Mouse (Mus musculus) heart, embryonic 14.5 days (tissue): ENCODE results near the gene Ifnz. TPM values are rescaled to one million over a fixed set of nuclear protein-coding genes. Genes with fewer than 3 reads are reported as not detected.
A peak's percentile ranks its signal among the peaks of the same experiment; 100 is the strongest.
"Not testable (repeated sequence)": the region's sequence is repeated elsewhere in the genome, so short reads cannot be mapped to it uniquely, and the experiment has no call there.

Experiments
- ATAC-seq: fragments of 200-750 bp; cut with Nextera tagmentation; 2 replicates; pipeline ENCODE4 v1.8.0; 2017; ENCODE audit warnings: low read depth, moderate TSS enrichment; ENCODE audit not compliant: insufficient number of reproducible peaks, insufficient read depth, low FRiP score
- H3K27ac ChIP-seq, 2 experiments: fragments of 200-500 bp in 1 of 2; fragments of 300-500 bp in 1 of 2; sonication (generic) in 1 of 2; replicated peaks in 1 of 2; 2 replicates each; pipeline ENCODE4 v1.5.1; 2012 to 2014; ENCODE audit warnings: low read depth in 2 of 2, low read length in 2 of 2, control low read depth in 1 of 2, mild to moderate bottlenecking in 1 of 2, mixed read lengths in 1 of 2; ENCODE audit not compliant: control insufficient read depth in 1 of 2, insufficient read depth in 1 of 2
- H3K27me3 ChIP-seq: fragments of 300-500 bp; sonication (generic); 2 replicates; pipeline ENCODE4 v1.6.1; 2014; ENCODE audit warnings: mild to moderate bottlenecking, low read length, control low read depth; ENCODE audit not compliant: control insufficient read depth, insufficient read depth
- H3K36me3 ChIP-seq: fragments of 300-500 bp; sonication (generic); 2 replicates; pipeline ENCODE4 v1.6.1; 2014; ENCODE audit warnings: mild to moderate bottlenecking, control low read depth, low read length, mixed read lengths; ENCODE audit not compliant: control insufficient read depth, insufficient read depth
- H3K4me1 ChIP-seq, 2 experiments: fragments of 200-500 bp in 1 of 2; fragments of 300-500 bp in 1 of 2; sonication (generic) in 1 of 2; 2 replicates each; pipeline ENCODE4 v1.6.1; 2012 to 2014; ENCODE audit warnings: low read length in 2 of 2, control low read depth in 1 of 2, mixed read lengths in 1 of 2; ENCODE audit not compliant: control insufficient read depth in 2 of 2, insufficient read depth in 2 of 2
- H3K4me2 ChIP-seq: fragments of 300-500 bp; sonication (generic); 2 replicates; pipeline ENCODE4 v1.6.1; 2014; ENCODE audit warnings: mild to moderate bottlenecking, low read length
- H3K4me3 ChIP-seq, 2 experiments: fragments of 200-500 bp in 1 of 2; fragments of 300-500 bp in 1 of 2; sonication (generic) in 1 of 2; 2 replicates each; pipeline ENCODE4 v1.5.1; 2012 to 2014; ENCODE audit warnings: low read length in 2 of 2, mild to moderate bottlenecking in 2 of 2, control low read depth in 1 of 2, low read depth in 1 of 2, moderate library complexity in 1 of 2; ENCODE audit not compliant: control insufficient read depth in 1 of 2, insufficient read depth in 1 of 2
- H3K9ac ChIP-seq: fragments of 300-500 bp; sonication (generic); 2 replicates; pipeline ENCODE4 v1.6.1; 2014; ENCODE audit warnings: mild to moderate bottlenecking, low read length
- H3K9me3 ChIP-seq: fragments of 300-500 bp; sonication (generic); 2 replicates; pipeline ENCODE4 v1.6.1; 2016; ENCODE audit warnings: low read length, control low read depth; ENCODE audit not compliant: control insufficient read depth
- WGBS: fragments of 180-500 bp; shearing (Covaris S2); extraction: QIAGEN DNeasy Blood & Tissue Kit; methylation state at CpG from one replicate; pipeline ENCODE4 v1.1.7; 2014; 5-methylcytosine and 5-hydroxymethylcytosine counted together
- polyA plus RNA-seq: library from polyadenylated mRNA; unstranded; fragments of >200 nt; fragmentation: Nextera tagmentation; extraction: Ambion mirVana; gene quantifications from 2 replicates; pipeline ENCODE4 v1.2.1, GENCODE M21; 2014

The Ifnz gene
- not detected in 2 replicates for polyA plus RNA-seq

GRCm38 (mm10) chr4:88781831-88782230 lies at the start of gene Ifnz:
Gene Ifnz (plus strand): TSS chr4:88782131.
- Histone ChIP-seq H3K27ac (peak within 1 kb of the TSS; percentile 33 to 85; a peak in 2 of 4 replicates), H3K4me3 (peak within 1 kb of the TSS in 1 of 2 experiments; percentile 43; a peak in 2 of 4 replicates), H3K4me2 (peak within 1 kb of the TSS; percentile 52)
- not testable (repeated sequence) for H3K27me3 ChIP-seq, H3K9me3 ChIP-seq, H3K4me1 ChIP-seq, H3K9ac ChIP-seq, ATAC-seq, H3K36me3 ChIP-seq
- WGBS: 0% methylated on average over 2 of the region's 7 CpGs

GRCm38 (mm10) chr4:88738480-88738879 lies 43.5 kb upstream of the Ifnz start:
- Histone ChIP-seq H3K27me3 (no peaks in the 10 kb centered on the region), H3K4me1 (peaks cover 0 to 3% of the 10 kb centered on the region in 2 experiments; a peak in 2 of 4 replicates), H3K4me3 (no peak overlapping the region), H3K9ac (no peak overlapping the region), H3K27ac (no peak overlapping the region), H3K36me3 (no peaks in the 10 kb centered on the region), H3K4me2 (no peak overlapping the region), H3K9me3 (no peaks in the 10 kb centered on the region)
- 5% methylated on average over 2 of the region's 2 CpGs for WGBS
- ATAC-seq: no peak

- no peaks in the 10 kb centered on the region for H3K36me3 ChIP-seq
- H3K9me3 ChIP-seq: no peaks in the 10 kb centered on the region
- H3K9ac ChIP-seq: no peak overlapping the region
- peaks cover 0 to 3% of the 10 kb centered on the region in 2 experiments; a peak in 2 of 4 replicates for H3K4me1 ChIP-seq
- no peak overlapping the region for H3K27ac ChIP-seq
- WGBS: 83% methylated on average over 6 of the region's 6 CpGs
- ATAC-seq: no peak
- no peak overlapping the region for H3K4me2 ChIP-seq
- no peaks in the 10 kb centered on the region for H3K27me3 ChIP-seq
- H3K4me3 ChIP-seq: no peak overlapping the region
Measured at GRCm38 (mm10) chr4:88739036-88739435, 42.9 kb upstream of the Ifnz start.

GRCm38 (mm10) chr4:88741426-88741825 lies 40.5 kb upstream of the Ifnz start:
- no peak overlapping the region for H3K27ac ChIP-seq
- ATAC-seq: no peak
- H3K36me3 ChIP-seq: no peaks in the 10 kb centered on the region
- peaks cover 0 to 3% of the 10 kb centered on the region in 2 experiments; a peak in 2 of 4 replicates for H3K4me1 ChIP-seq
- H3K27me3 ChIP-seq: no peaks in the 10 kb centered on the region
- H3K4me2 ChIP-seq: no peak overlapping the region
- no peaks in the 10 kb centered on the region for H3K9me3 ChIP-seq
- H3K9ac ChIP-seq: no peak overlapping the region
- 77% methylated on average over 4 of the region's 4 CpGs for WGBS
- no peak overlapping the region for H3K4me3 ChIP-seq

- H3K36me3 ChIP-seq: no peaks in the 10 kb centered on the region
- peaks cover 0 to 1% of the 10 kb centered on the region in 2 experiments; a peak in 2 of 4 replicates for H3K4me1 ChIP-seq
- H3K27ac ChIP-seq: no peak overlapping the region
- 70% methylated on average over 7 of the region's 7 CpGs for WGBS
- no peak overlapping the region for H3K4me2 ChIP-seq
- ATAC-seq: no peak
- H3K27me3 ChIP-seq: no peaks in the 10 kb centered on the region
- H3K9me3 ChIP-seq: no peaks in the 10 kb centered on the region
- H3K9ac ChIP-seq: no peak overlapping the region
- H3K4me3 ChIP-seq: no peak overlapping the region
Measured at GRCm38 (mm10) chr4:88742771-88743371, 39.1 kb upstream of the Ifnz start.

- Histone ChIP-seq H3K36me3 (no peaks in the 10 kb centered on the region), H3K9me3 (no peaks in the 10 kb centered on the region), H3K27me3 (no peaks in the 10 kb centered on the region), H3K4me1 (no peaks in the 10 kb centered on the region), H3K9ac (no peak overlapping the region), H3K27ac (no peak overlapping the region), H3K4me3 (no peak overlapping the region), H3K4me2 (no peak overlapping the region)
- 62% methylated on average over 3 of the region's 3 CpGs for WGBS
- ATAC-seq: no peak
Measured at GRCm38 (mm10) chr4:88744207-88744606, 37.7 kb upstream of the Ifnz start.

GRCm38 (mm10) chr4:88749926-88750325 lies 32.0 kb upstream of the Ifnz start:
- Histone ChIP-seq H3K9me3 (no peaks in the 10 kb centered on the region), H3K9ac (no peak overlapping the region), H3K27ac (no peak overlapping the region), H3K4me1 (no peaks in the 10 kb centered on the region), H3K27me3 (no peaks in the 10 kb centered on the region), H3K36me3 (no peaks in the 10 kb centered on the region), H3K4me2 (no peak overlapping the region), H3K4me3 (no peak overlapping the region)
- ATAC-seq: no peak
- WGBS: 59% methylated on average over 6 of the region's 6 CpGs

- H3K9ac ChIP-seq, ATAC-seq, H3K9me3 ChIP-seq, H3K4me1 ChIP-seq, H3K27me3 ChIP-seq, H3K27ac ChIP-seq, H3K36me3 ChIP-seq, H3K4me3 ChIP-seq: not testable (repeated sequence)
- peak within 1 kb of the TSS; percentile 73; the same call in 1 of the 2 replicates for H3K4me2 ChIP-seq
- WGBS: 61% methylated on average over 15 of the region's 15 CpGs
Measured at GRCm38 (mm10) chr4:88754818-88755340, 27.1 kb upstream of the Ifnz start, which contains the start of gene Gm13271. Gene Gm13271 (plus strand): TSS chr4:88754868.
